Comparison of ENCODE assay signal across 14 mouse cellular contexts in genomic region chr7:89336434-89336833, GRCm38 (mm10).
DNase-seq lines count a peak whose midpoint lies in the region; ATAC-seq and TF ChIP-seq lines count a peak whose summit lies in the region.
"Had no signal": no experiment of that assay in that cellular context is flagged by ENCODE, and none has a peak within 500 bp of the region (broad histone marks: within the 10 kb centered on the region; RNA-seq: fewer than 3 reads in every experiment).

No protein-coding gene starts in this region.

- peak overlapping the region; percentile 92; the same call in 1 of the 2 replicates for H3K4me3 ChIP-seq in heart, postnatal 0 days (ENCODE audit: low read depth, low read length)
- H3K4me3 ChIP-seq in neural tube, embryonic 13.5 days: no peak overlapping the region
- peak overlapping the region; percentile 73; the same call in 1 of the 2 replicates for H3K4me3 ChIP-seq in midbrain, embryonic 15.5 days
- H3K4me3 ChIP-seq: neural tube, embryonic 12.5 days had no signal

- WGBS in heart, postnatal 0 days: 22% methylated on average over 1 of the region's 1 CpGs
- WGBS in neural tube, embryonic 13.5 days: 98% methylated on average over 1 of the region's 1 CpGs
- whole genome bisulfite sequencing in midbrain, embryonic 15.5 days: 98% methylated on average over 1 of the region's 1 CpGs

- peaks cover 17% of the 10 kb centered on the region for H3K4me1 ChIP-seq in heart, postnatal 0 days (ENCODE audit: control insufficient read depth, insufficient read depth)
- peaks cover 35% of the 10 kb centered on the region for H3K4me1 ChIP-seq in neural tube, embryonic 13.5 days (replicated peaks)
- peaks cover 35% of the 10 kb centered on the region for H3K4me1 ChIP-seq in midbrain, embryonic 15.5 days

- H3K27me3 ChIP-seq in heart, postnatal 0 days (ENCODE audit: control insufficient read depth, insufficient read depth, low read length): no peaks in the 10 kb centered on the region
- no peaks in the 10 kb centered on the region for H3K27me3 ChIP-seq in neural tube, embryonic 13.5 days
- no peaks in the 10 kb centered on the region for H3K27me3 ChIP-seq in midbrain, embryonic 15.5 days (replicated peaks)
- H3K27me3 ChIP-seq: CH12.LX; liver, embryonic 13.5 days; neural tube, embryonic 12.5 days had no signal

- no peaks in the 10 kb centered on the region for H3K9me3 ChIP-seq in heart, postnatal 0 days (replicated peaks; ENCODE audit: control insufficient read depth, low read length)
- H3K9me3 ChIP-seq in neural tube, embryonic 13.5 days: no peaks in the 10 kb centered on the region
- no peaks in the 10 kb centered on the region for H3K9me3 ChIP-seq in midbrain, embryonic 15.5 days
- H3K9me3 ChIP-seq: liver, embryonic 13.5 days; neural tube, embryonic 12.5 days had no signal

- TF ChIP-seq CTCF in heart, postnatal 0 days (IDR thresholded peaks at IDR 0.05; ENCODE audit: low read depth): no peak

- no peaks in the 10 kb centered on the region for H3K36me3 ChIP-seq in heart, postnatal 0 days (replicated peaks; ENCODE audit: control insufficient read depth, insufficient read depth, low read length)
- no peaks in the 10 kb centered on the region for H3K36me3 ChIP-seq in neural tube, embryonic 13.5 days
- no peaks in the 10 kb centered on the region for H3K36me3 ChIP-seq in midbrain, embryonic 15.5 days (replicated peaks)
- H3K36me3 ChIP-seq: liver, embryonic 13.5 days; neural tube, embryonic 12.5 days had no signal

- peak overlapping the region; percentile 92 for H3K4me2 ChIP-seq in heart, postnatal 0 days (ENCODE audit: low read depth, low read length)
- H3K4me2 ChIP-seq in neural tube, embryonic 13.5 days: peak overlapping the region; percentile 82
- peak overlapping the region; percentile 65; the same call in 1 of the 2 replicates for H3K4me2 ChIP-seq in midbrain, embryonic 15.5 days

- no peak overlapping the region for H3K27ac ChIP-seq in heart, postnatal 0 days (ENCODE audit: low read depth)
- no peak overlapping the region for H3K27ac ChIP-seq in neural tube, embryonic 13.5 days (replicated peaks)
- no peak overlapping the region for H3K27ac ChIP-seq in midbrain, embryonic 15.5 days
- H3K27ac ChIP-seq: liver, embryonic 13.5 days; neural tube, embryonic 12.5 days had no signal

- H3K9ac ChIP-seq in heart, postnatal 0 days (replicated peaks; ENCODE audit: low read depth, low read length): no peak overlapping the region
- no peak overlapping the region for H3K9ac ChIP-seq in neural tube, embryonic 13.5 days
- H3K9ac ChIP-seq in midbrain, embryonic 15.5 days: no peak overlapping the region
- H3K9ac ChIP-seq: liver, embryonic 13.5 days; neural tube, embryonic 12.5 days had no signal

- no peak for TF ChIP-seq EP300 in heart, postnatal 0 days (IDR thresholded peaks at IDR 0.05; ENCODE audit: low read depth)

- DNase-seq in heart, postnatal 0 days (ENCODE audit: low spot score): no peak
- DNase-seq in heart, adult 11 months: no peak
- no peak for DNase-seq in neural tube, embryonic 10.5 days (ENCODE audit: extremely low spot score, low spot score)
- DNase-seq in cerebellum, postnatal 25 days: no peak
- no peak for DNase-seq in urinary bladder, postnatal 10 days (ENCODE audit: low spot score)
- DNase-seq: adrenal gland, adult 8-10 months; gastrocnemius, postnatal 25 days; kidney, postnatal 36 days; liver, embryonic 13.5 days; right cerebral cortex, postnatal 14 days had no signal

- no peak for ATAC-seq in heart, postnatal 0 days (ENCODE audit: insufficient read depth, low read depth)
- no peak for ATAC-seq in neural tube, embryonic 13.5 days (ENCODE audit: low read depth)
- ATAC-seq in midbrain, embryonic 15.5 days (replicated peaks): no peak
